Mouse (Mus musculus): ENCODE results near the gene Hrc.

- TF ChIP-seq CTCF (conservative IDR thresholded peaks at IDR 0.05; ENCODE audit: low read length) = no peak
- TF ChIP-seq NANOG (IDR thresholded peaks at IDR 0.05; ENCODE audit: borderline replicate concordance, low read length) = no peak
Observed at GRCm38 (mm10) chr7:45322245-45322644, 12.8 kb upstream of the Hrc start.

Measured in E14TG2a.4 (cell line).